Mouse (Mus musculus) neural tube, embryonic 15.5 days (tissue): Measurements from ENCODE around the gene Dclk2. TPM values are rescaled to one million over a fixed set of nuclear protein-coding genes. Genes with fewer than 3 reads are reported as not detected.
A peak's percentile ranks its signal among the peaks of the same experiment; 100 is the strongest.

Source experiments
- ATAC-seq: fragments of 200-750 bp; cut with Nextera tagmentation; 2 replicates; pipeline ENCODE4 v1.8.0; 2017; ENCODE audit warnings: mild to moderate bottlenecking, moderate TSS enrichment, moderate library complexity; ENCODE audit not compliant: low FRiP score
- H3K27ac ChIP-seq: fragments of 300-500 bp; sonication (generic); replicated peaks from 2 replicates; pipeline ENCODE4 v1.5.1; 2015; ENCODE audit warnings: mild to moderate bottlenecking, inconsistent platforms
- H3K27me3 ChIP-seq: fragments of 300-500 bp; sonication (generic); replicated peaks from 2 replicates; pipeline ENCODE4 v1.6.1; 2015; ENCODE audit warnings: inconsistent platforms
- H3K36me3 ChIP-seq: fragments of 300-500 bp; sonication (generic); 2 replicates; pipeline ENCODE4 v1.6.1; 2015; ENCODE audit warnings: inconsistent platforms
- H3K4me1 ChIP-seq: fragments of 300-500 bp; sonication (generic); 2 replicates; pipeline ENCODE4 v1.6.1; 2015; ENCODE audit warnings: inconsistent platforms
- H3K4me2 ChIP-seq: fragments of 300-500 bp; sonication (generic); 2 replicates; pipeline ENCODE4 v1.6.1; 2015; ENCODE audit warnings: inconsistent platforms, mild to moderate bottlenecking, moderate library complexity
- H3K4me3 ChIP-seq: fragments of 300-500 bp; sonication (generic); replicated peaks from 2 replicates; pipeline ENCODE4 v1.5.1; 2015; ENCODE audit warnings: mild to moderate bottlenecking, inconsistent platforms
- H3K9ac ChIP-seq: fragments of 300-500 bp; sonication (generic); replicated peaks from 2 replicates; pipeline ENCODE4 v1.6.1; 2015; ENCODE audit warnings: mild to moderate bottlenecking, inconsistent platforms
- H3K9me3 ChIP-seq: fragments of 300-500 bp; sonication (generic); replicated peaks from 2 replicates; pipeline ENCODE4 v1.6.1; 2016; ENCODE audit warnings: inconsistent platforms
- WGBS: fragments of 180-500 bp; shearing (Covaris S2); methylation state at CpG from one replicate; pipeline ENCODE4 v1.1.7; 2015; ENCODE audit warnings: mixed read lengths; 5-methylcytosine and 5-hydroxymethylcytosine counted together
- polyA plus RNA-seq: library from polyadenylated mRNA; unstranded; fragments of >200 nt; fragmentation: Nextera tagmentation; extraction: Ambion mirVana; gene quantifications from 2 replicates; pipeline ENCODE4 v1.2.1, GENCODE M21; 2015

Gene Dclk2
- polyA plus RNA-seq, 1 experiment from 2014 or later, result 73.4 TPM

- Histone ChIP-seq H3K4me2 (no peak overlapping the region), H3K9me3 (no peaks in the 10 kb centered on the region), H3K27ac (no peak overlapping the region), H3K4me1 (peaks cover 5% of the 10 kb centered on the region; the same call in 1 of the 2 replicates), H3K4me3 (no peak overlapping the region), H3K9ac (no peak overlapping the region), H3K27me3 (no peaks in the 10 kb centered on the region), H3K36me3 (peaks cover 18% of the 10 kb centered on the region)
- 86% methylated on average over 5 of the region's 5 CpGs for WGBS
- ATAC-seq, result no peak
Observed at GRCm38 (mm10) chr3:86810908-86811307, 109.7 kb downstream of the Dclk2 start.

- peaks cover 5% of the 10 kb centered on the region; the same call in 1 of the 2 replicates for H3K4me1 ChIP-seq
- H3K9me3 ChIP-seq, result no peaks in the 10 kb centered on the region
- H3K9ac ChIP-seq, result no peak overlapping the region
- ATAC-seq, result no peak
- H3K36me3 ChIP-seq, result peaks cover 23% of the 10 kb centered on the region
- 0 out of 2 replicates have a peak overlapping the region, but pooled peaks have one; percentile 3 for H3K27ac ChIP-seq
- no peak overlapping the region for H3K4me3 ChIP-seq
- 62% methylated on average over 2 of the region's 2 CpGs for WGBS
- no peaks in the 10 kb centered on the region for H3K27me3 ChIP-seq
- no peak overlapping the region for H3K4me2 ChIP-seq
Observed at GRCm38 (mm10) chr3:86809646-86810045, 111.0 kb downstream of the Dclk2 start.

GRCm38 (mm10) chr3:86809199-86809598, 111.5 kb downstream of the Dclk2 start:
- peaks cover 21% of the 10 kb centered on the region for H3K36me3 ChIP-seq
- no peak overlapping the region for H3K9ac ChIP-seq
- H3K9me3 ChIP-seq, result no peaks in the 10 kb centered on the region
- H3K27me3 ChIP-seq, result no peaks in the 10 kb centered on the region
- no peak overlapping the region for H3K27ac ChIP-seq
- WGBS, result 76% methylated on average over 9 of the region's 9 CpGs
- no peak for ATAC-seq
- H3K4me2 ChIP-seq, result no peak overlapping the region
- H3K4me3 ChIP-seq, result no peak overlapping the region
- peaks cover 5% of the 10 kb centered on the region; the same call in 1 of the 2 replicates for H3K4me1 ChIP-seq

GRCm38 (mm10) chr3:86807750-86808467, 112.7 kb downstream of the Dclk2 start:
- H3K4me1 ChIP-seq, result peaks cover 9% of the 10 kb centered on the region; the same call in 1 of the 2 replicates
- no peaks in the 10 kb centered on the region for H3K27me3 ChIP-seq
- 70% methylated on average over 14 of the region's 14 CpGs for WGBS
- no peak overlapping the region for H3K4me3 ChIP-seq
- no peak overlapping the region for H3K4me2 ChIP-seq
- no peaks in the 10 kb centered on the region for H3K9me3 ChIP-seq
- H3K9ac ChIP-seq, result no peak overlapping the region
- ATAC-seq, result peak; percentile 55; the same call in 1 of the 2 replicates
- H3K36me3 ChIP-seq, result peaks cover 17% of the 10 kb centered on the region
- no peak overlapping the region; the same call in 1 of the 2 replicates for H3K27ac ChIP-seq

- ATAC-seq, result no peak
Observed at GRCm38 (mm10) chr3:86806834-86807233, 113.8 kb downstream of the Dclk2 start.

GRCm38 (mm10) chr3:86804265-86804664, 116.4 kb downstream of the Dclk2 start:
- peaks cover 23% of the 10 kb centered on the region for H3K4me1 ChIP-seq
- H3K9me3 ChIP-seq, result no peaks in the 10 kb centered on the region
- peaks cover 22% of the 10 kb centered on the region for H3K36me3 ChIP-seq
- no peaks in the 10 kb centered on the region for H3K27me3 ChIP-seq
- no peak overlapping the region for H3K4me2 ChIP-seq
- H3K27ac ChIP-seq, result no peak overlapping the region
- ATAC-seq, result no peak
- H3K9ac ChIP-seq, result no peak overlapping the region
- no peak overlapping the region for H3K4me3 ChIP-seq
- 89% methylated on average over 9 of the region's 9 CpGs for WGBS

More at GRCm38 (mm10) chr3:86806834-86807233, 113.8 kb downstream of the Dclk2 start:
- Histone ChIP-seq H3K27ac (no peak overlapping the region), H3K27me3 (no peaks in the 10 kb centered on the region), H3K4me3 (no peak overlapping the region), H3K4me1 (peaks cover 12% of the 10 kb centered on the region), H3K9me3 (no peaks in the 10 kb centered on the region), H3K9ac (no peak overlapping the region), H3K36me3 (peaks cover 17% of the 10 kb centered on the region), H3K4me2 (no peak overlapping the region)
- WGBS, result 92% methylated on average over 9 of the region's 9 CpGs

- Histone ChIP-seq H3K27me3 (no peaks in the 10 kb centered on the region), H3K9ac (no peak overlapping the region), H3K4me3 (no peak overlapping the region), H3K4me2 (no peak overlapping the region), H3K9me3 (no peaks in the 10 kb centered on the region), H3K36me3 (peaks cover 34% of the 10 kb centered on the region), H3K27ac (no peak overlapping the region; the same call in 1 of the 2 replicates), H3K4me1 (peaks cover 18% of the 10 kb centered on the region)
- ATAC-seq, result no peak
- WGBS, result 39% methylated on average over 8 of the region's 8 CpGs
Observed at GRCm38 (mm10) chr3:86802825-86803224, 117.8 kb downstream of the Dclk2 start.

- Histone ChIP-seq H3K36me3 (peaks cover 39% of the 10 kb centered on the region), H3K27ac (peak overlapping the region; percentile 56; the same call in 1 of the 2 replicates), H3K4me1 (peaks cover 18% of the 10 kb centered on the region), H3K4me2 (no peak overlapping the region), H3K9me3 (no peaks in the 10 kb centered on the region), H3K4me3 (no peak overlapping the region), H3K9ac (no peak overlapping the region), H3K27me3 (no peaks in the 10 kb centered on the region)
- WGBS, result 64% methylated on average over 8 of the region's 8 CpGs
- ATAC-seq, result no peak
Observed at GRCm38 (mm10) chr3:86800841-86801240, 119.8 kb downstream of the Dclk2 start.

- Histone ChIP-seq H3K9ac (no peak overlapping the region), H3K4me1 (peaks cover 22% of the 10 kb centered on the region), H3K9me3 (no peaks in the 10 kb centered on the region), H3K27ac (no peak overlapping the region), H3K4me2 (no peak overlapping the region), H3K27me3 (no peaks in the 10 kb centered on the region), H3K36me3 (peaks cover 39% of the 10 kb centered on the region), H3K4me3 (no peak overlapping the region)
- 95% methylated on average over 9 of the region's 9 CpGs for WGBS
- ATAC-seq, result no peak
Observed at GRCm38 (mm10) chr3:86799041-86799440, 121.6 kb downstream of the Dclk2 start.

GRCm38 (mm10) chr3:86797871-86798460, 122.7 kb downstream of the Dclk2 start:
- Histone ChIP-seq H3K36me3 (peaks cover 47% of the 10 kb centered on the region), H3K9me3 (no peaks in the 10 kb centered on the region), H3K27me3 (no peaks in the 10 kb centered on the region), H3K27ac (no peak overlapping the region), H3K4me1 (peaks cover 26% of the 10 kb centered on the region), H3K4me3 (no peak overlapping the region), H3K4me2 (no peak overlapping the region), H3K9ac (no peak overlapping the region)
- WGBS, result 84% methylated on average over 13 of the region's 13 CpGs
- ATAC-seq, result no peak

- H3K9ac ChIP-seq, result no peak overlapping the region
- H3K27me3 ChIP-seq, result no peaks in the 10 kb centered on the region
- H3K36me3 ChIP-seq, result peaks cover 59% of the 10 kb centered on the region
- 47% methylated on average over 6 of the region's 6 CpGs for WGBS
- no peak overlapping the region for H3K27ac ChIP-seq
- H3K4me1 ChIP-seq, result peaks cover 23% of the 10 kb centered on the region
- H3K4me3 ChIP-seq, result no peak overlapping the region
- H3K4me2 ChIP-seq, result no peak overlapping the region
- no peaks in the 10 kb centered on the region for H3K9me3 ChIP-seq
- ATAC-seq, result no peak
Observed at GRCm38 (mm10) chr3:86796716-86797115, 123.9 kb downstream of the Dclk2 start.

GRCm38 (mm10) chr3:86793720-86794191, 126.9 kb downstream of the Dclk2 start:
- Histone ChIP-seq H3K27ac (peak overlapping the region; percentile 3; the same call in 1 of the 2 replicates), H3K36me3 (peaks cover 63% of the 10 kb centered on the region), H3K27me3 (no peaks in the 10 kb centered on the region), H3K9ac (no peak overlapping the region), H3K9me3 (no peaks in the 10 kb centered on the region), H3K4me3 (no peak overlapping the region), H3K4me1 (peaks cover 18% of the 10 kb centered on the region), H3K4me2 (no peak overlapping the region)
- WGBS, result 38% methylated on average over 1 of the region's 1 CpGs
- ATAC-seq, result no peak
